Mouse (Mus musculus): Measurements from ENCODE around the gene Opcml.

DNA sequence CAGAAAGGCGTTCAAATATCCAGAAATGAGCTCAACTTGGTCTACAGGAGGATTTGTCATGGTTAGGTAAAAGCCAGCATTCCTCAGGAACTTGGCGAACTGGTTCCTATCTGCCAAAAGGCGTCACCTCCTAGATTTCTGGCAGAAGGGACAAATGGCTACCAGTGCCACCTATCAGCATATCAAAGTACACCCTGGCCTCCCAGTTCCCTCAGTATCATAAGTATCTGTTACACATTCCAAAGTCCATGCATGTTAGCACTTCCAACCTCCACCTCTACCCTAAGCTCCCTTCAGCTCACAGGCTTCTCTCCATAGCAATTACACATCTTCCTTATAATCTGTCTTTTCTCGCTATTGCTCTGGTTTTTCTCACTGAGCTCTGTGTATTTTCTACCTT is 993.3 kb downstream of the Opcml start:
- TF ChIP-seq POLR2A (IDR thresholded peaks at IDR 0.05; ENCODE audit: borderline replicate concordance, insufficient read depth, low read length) (no peak), CTCF (IDR thresholded peaks at IDR 0.05; ENCODE audit: borderline replicate concordance, insufficient read depth, low read depth, low read length) (no peak)

Measured in cerebellum, adult 2 months (tissue).